Mouse (Mus musculus) bone marrow macrophage, adult 2 months (primary cell): ENCODE measurements around the gene Gpd1. TPM values are rescaled to one million over a fixed set of nuclear protein-coding genes. Genes with fewer than 3 reads are reported as not detected.
A peak's percentile ranks its signal among the peaks of the same experiment; 100 is the strongest.

Experiments used
- H3K27ac ChIP-seq: 2 replicates; pipeline ENCODE4 v1.5.1; 2012; ENCODE audit warnings: low read depth, low read length; ENCODE audit not compliant: insufficient read depth
- H3K4me1 ChIP-seq: 2 replicates; pipeline ENCODE4 v1.6.1; 2012; ENCODE audit warnings: low read length; ENCODE audit not compliant: control insufficient read depth, insufficient read depth
- H3K4me3 ChIP-seq: 2 replicates; pipeline ENCODE4 v1.5.1; 2012; ENCODE audit warnings: mild to moderate bottlenecking, low read length, moderate library complexity; ENCODE audit not compliant: insufficient read depth
- CTCF ChIP-seq: IDR thresholded peaks from 2 replicates; pipeline ENCODE4 v1.5.1; 2012; ENCODE audit warnings: low read depth, mild to moderate bottlenecking, low read length, moderate library complexity
- POLR2A ChIP-seq: IDR thresholded peaks from 2 replicates; pipeline ENCODE4 v1.6.1; 2012; ENCODE audit warnings: mild to moderate bottlenecking, low read depth, low read length, borderline replicate concordance
- polyA plus RNA-seq: library from polyadenylated mRNA; stranded (reverse); fragments of >200 nt; gene quantifications from 2 replicates; pipeline ENCODE4 v1.2.4, GENCODE M21; 2012; ENCODE audit not compliant: missing spikeins, insufficient read depth, insufficient read length

Gpd1 gene
- polyA plus RNA-seq, 1 experiment = 1.2 TPM

DNA sequence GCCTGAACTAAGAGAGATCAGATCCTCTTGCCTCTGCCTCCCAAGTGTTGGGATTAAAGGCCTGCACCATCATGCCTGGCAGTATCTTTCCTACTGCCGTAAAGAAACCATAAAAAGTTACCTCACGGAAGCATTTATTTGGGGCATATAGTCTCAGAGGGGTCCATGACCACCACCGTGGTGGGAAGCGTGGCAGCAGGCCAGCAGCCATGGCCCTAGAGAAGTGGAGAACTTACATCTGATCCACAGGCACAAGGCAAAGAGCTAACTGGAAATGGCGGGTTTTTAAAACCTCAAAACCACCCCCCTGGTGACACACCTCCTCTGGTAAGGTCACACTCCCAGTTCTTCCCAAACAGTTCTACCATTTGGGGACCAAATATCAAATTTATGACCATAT, 10.9 kb downstream of the Gpd1 start:
- no peak overlapping the region for H3K27ac ChIP-seq
- no peak overlapping the region for H3K4me3 ChIP-seq
- TF ChIP-seq CTCF (no peak), POLR2A (no peak)
- peaks cover 6% of the 10 kb centered on the region for H3K4me1 ChIP-seq

DNA sequence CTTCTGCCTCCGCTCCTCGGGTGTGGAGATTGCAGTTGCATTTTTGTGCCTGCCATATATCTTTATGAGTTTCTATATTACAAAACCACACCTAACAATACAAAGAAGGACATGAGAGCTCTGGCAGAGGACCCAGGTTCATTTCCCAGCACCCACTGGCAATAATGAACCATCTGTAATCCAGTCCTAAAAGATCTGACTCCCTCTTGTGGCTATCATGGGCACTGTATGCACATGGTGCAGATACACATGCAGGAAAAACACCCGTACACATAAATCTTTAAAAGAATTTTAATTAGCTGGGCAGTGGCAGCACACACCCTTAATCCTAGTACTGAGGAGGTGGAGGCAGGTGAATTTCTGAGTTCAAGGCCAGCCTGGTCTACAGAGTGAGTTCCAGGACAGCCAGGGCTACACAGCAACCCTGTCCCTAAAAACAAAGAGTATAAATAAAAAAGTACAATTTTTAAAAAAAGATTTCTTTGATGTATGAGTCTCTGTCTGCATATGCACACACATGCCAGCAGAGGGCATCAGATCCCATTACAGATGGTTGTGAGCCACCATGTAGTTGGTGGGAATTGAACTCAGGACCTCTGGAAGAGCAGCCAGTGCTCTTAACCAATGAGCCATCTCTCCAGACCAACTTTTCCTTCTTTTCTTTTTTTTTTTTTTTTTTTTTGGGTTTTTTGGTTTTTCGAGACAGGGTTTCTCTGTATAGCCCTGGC, 11.9 kb downstream of the Gpd1 start:
- Histone ChIP-seq H3K27ac (no peak overlapping the region), H3K4me1 (0 out of 2 replicates have a peak, but pooled peaks cover 3% of the 10 kb centered on the region), H3K4me3 (no peak overlapping the region)
- TF ChIP-seq CTCF = peak; percentile 29; the same call in 1 of the 2 replicates
- TF ChIP-seq POLR2A = no peak

DNA sequence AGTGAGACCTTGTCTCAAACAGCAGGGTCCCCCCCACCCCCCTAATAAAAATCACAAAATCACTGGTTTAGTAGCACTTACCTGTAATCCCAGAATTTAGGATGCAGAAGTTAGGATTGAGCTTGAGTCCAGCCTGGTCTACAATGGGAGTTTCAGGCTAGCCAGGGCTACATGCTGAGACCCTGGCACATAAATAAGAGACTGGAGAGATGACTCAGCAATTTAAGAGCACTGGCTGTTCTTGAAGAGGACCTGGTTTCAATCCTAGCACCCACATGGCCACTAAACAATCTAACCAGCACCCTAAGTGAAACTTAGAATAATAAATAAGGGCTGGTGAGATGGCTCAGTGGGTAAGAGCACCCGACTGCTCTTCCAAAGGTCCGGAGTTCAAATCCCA, 13.9 kb downstream of the Gpd1 start:
- H3K4me1 ChIP-seq = 0 out of 2 replicates have a peak, but pooled peaks cover 3% of the 10 kb centered on the region
- TF ChIP-seq CTCF = no peak
- TF ChIP-seq POLR2A = no peak
- no peak overlapping the region for H3K4me3 ChIP-seq
- no peak overlapping the region for H3K27ac ChIP-seq

DNA sequence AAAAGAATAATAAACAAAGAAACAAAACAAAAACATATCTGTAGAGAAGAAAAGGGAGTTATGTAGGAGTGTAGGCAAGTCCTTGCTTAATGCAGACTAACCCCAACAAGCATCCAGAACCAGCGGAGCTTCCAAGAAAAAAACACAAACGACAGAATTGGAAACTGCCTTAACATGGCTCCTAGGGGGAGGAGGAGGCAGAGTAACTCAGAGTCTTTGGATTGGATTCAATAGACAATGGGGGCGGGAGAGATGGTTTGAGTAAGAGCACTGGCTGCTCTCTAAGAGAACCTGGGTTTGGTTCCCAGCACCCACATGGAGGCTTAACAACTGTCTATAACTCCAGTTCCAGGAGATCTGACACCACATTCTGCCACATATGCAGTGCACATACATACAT, 14.4 kb downstream of the Gpd1 start:
- TF ChIP-seq POLR2A (no peak), CTCF (no peak)
- 0 out of 2 replicates have a peak, but pooled peaks cover under 1% of the 10 kb centered on the region for H3K4me1 ChIP-seq
- no peak overlapping the region for H3K27ac ChIP-seq

DNA sequence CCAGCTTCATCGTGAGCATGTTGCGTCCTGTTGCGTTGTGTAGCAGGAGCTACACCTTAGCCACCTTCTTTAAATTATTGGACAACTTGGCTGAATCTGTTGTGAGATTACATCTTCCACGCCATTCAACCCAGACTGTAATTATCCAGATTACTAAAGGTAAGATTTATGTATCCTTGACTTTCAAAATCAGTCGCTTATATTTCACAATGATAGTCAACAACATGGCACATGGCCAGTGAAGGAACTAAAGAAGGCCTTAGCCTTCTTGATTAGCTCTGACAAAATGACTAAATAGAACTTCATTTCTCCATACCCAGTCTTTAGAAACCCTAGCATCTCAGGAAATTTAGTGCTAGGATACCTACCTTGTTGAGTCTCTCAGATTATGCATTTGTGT, 15.9 kb downstream of the Gpd1 start:
- no peak overlapping the region for H3K4me3 ChIP-seq
- TF ChIP-seq POLR2A (no peak), CTCF (no peak)
- H3K27ac ChIP-seq = no peak overlapping the region
- H3K4me1 ChIP-seq = no peaks in the 10 kb centered on the region

More for the DNA sequence above, 14.4 kb downstream of the Gpd1 start:
- no peak overlapping the region for H3K4me3 ChIP-seq

DNA sequence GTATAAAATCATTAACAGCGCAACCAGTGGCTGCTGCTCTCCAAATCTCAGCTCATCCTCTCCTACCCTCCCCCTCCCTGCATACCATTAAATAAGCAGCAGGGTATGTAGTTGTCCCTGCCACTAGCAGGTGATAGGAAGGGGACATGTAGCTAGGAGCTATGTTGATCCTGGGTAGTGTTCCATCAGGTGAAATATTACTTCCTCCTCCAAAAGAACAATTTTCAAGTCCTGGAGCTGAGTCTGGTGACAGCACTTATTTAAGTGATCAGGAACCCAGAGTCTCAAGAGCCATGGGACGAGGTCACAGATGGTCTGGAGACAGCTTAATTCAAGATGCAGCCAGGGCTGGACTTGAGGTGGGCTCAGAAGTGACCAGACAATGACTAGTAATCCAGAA, 18.3 kb downstream of the Gpd1 start:
- Histone ChIP-seq H3K4me1 (no peaks in the 10 kb centered on the region), H3K27ac (no peak overlapping the region), H3K4me3 (no peak overlapping the region)
- no peak for TF ChIP-seq CTCF
- no peak for TF ChIP-seq POLR2A

DNA sequence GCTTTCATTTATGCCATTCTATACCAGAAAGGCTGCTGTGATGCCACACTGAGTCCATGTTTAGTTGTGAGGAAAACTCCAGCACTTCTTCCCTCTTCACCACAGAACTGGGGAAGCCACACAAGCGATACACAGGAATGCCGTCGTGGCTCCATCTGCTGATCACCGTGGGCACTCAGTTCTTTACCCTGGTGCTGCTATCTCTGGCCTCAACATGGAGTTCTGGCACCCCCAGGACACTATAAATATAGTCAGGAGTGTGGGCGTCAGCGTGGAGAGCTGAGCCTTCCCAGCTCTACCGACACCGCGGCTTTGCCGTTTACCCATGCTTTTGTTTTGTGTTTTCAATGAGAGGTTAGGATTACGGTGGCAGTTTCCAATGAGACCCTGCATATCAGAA, 19.4 kb downstream of the Gpd1 start:
- H3K27ac ChIP-seq = no peak overlapping the region
- no peaks in the 10 kb centered on the region for H3K4me1 ChIP-seq
- no peak overlapping the region for H3K4me3 ChIP-seq
- TF ChIP-seq POLR2A = no peak
- no peak for TF ChIP-seq CTCF

DNA sequence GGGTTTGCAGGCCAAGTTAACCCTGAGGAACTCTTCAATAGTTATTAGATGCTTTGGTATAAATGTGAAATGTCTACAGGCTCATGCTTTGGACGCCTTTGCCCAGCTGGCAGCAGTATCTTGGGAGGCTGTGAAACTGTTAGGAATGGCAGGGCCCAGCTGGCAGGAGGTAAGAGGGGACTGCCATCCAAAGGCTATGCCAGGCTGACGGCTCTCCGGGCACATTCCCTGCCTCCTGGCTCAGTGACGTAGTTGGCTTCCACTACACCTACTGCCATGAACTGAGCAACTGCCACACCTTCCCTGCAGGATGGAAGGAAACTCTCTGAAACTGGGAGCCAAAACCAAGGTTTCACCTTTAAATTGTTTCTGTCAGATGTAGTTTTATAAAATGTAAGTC, 22.9 kb downstream of the Gpd1 start:
- Histone ChIP-seq H3K27ac (no peak overlapping the region), H3K4me3 (no peak overlapping the region), H3K4me1 (no peaks in the 10 kb centered on the region)
- TF ChIP-seq CTCF (no peak), POLR2A (no peak)

DNA sequence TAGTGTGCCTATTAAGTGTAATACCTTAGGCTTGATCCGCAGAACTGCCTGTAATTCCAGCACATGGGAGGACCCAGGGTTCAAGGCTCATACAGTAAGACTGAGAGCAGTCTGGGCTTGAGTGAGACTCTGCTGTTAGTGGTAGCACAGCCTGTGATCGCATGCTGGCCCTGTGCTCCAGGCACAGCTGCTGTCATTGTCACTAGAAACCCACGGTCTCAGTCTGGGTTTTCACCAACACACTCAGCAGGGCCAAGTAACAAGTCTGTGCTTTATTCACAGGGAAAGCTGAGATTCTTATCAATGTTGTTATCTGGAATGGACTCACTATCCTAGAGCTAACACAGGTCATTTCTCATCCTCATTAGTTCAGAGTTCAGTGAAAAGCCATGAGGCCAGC, 36.9 kb downstream of the Gpd1 start:
- H3K4me3 ChIP-seq = no peak overlapping the region
- no peak for TF ChIP-seq POLR2A
- no peak for TF ChIP-seq CTCF

DNA sequence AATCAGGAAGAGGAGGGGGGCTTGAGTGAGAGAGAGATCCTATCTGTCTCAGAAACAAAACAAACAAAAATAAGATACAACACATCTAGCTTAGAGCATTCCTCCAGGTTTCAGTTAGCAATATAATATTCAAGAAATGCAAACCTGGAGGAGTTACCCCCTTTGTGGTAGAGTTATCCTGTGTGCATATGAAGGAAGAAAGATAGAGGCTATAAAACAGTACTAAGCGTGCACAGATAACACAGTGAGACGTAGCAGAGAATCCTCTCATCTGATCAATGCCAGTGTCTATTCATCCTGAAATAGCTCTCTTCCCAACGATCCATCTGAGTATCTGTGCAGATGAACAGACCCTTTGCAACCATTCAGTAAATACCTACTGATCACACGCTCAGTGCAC, 50.2 kb downstream of the Gpd1 start:
- H3K4me3 ChIP-seq = no peak overlapping the region
- TF ChIP-seq CTCF = no peak
- TF ChIP-seq POLR2A = no peak
- H3K4me1 ChIP-seq = peaks cover 7% of the 10 kb centered on the region
- no peak overlapping the region for H3K27ac ChIP-seq

More for the DNA sequence above, 36.9 kb downstream of the Gpd1 start:
- H3K4me1 ChIP-seq = peaks cover 2% of the 10 kb centered on the region
- no peak overlapping the region for H3K27ac ChIP-seq

DNA sequence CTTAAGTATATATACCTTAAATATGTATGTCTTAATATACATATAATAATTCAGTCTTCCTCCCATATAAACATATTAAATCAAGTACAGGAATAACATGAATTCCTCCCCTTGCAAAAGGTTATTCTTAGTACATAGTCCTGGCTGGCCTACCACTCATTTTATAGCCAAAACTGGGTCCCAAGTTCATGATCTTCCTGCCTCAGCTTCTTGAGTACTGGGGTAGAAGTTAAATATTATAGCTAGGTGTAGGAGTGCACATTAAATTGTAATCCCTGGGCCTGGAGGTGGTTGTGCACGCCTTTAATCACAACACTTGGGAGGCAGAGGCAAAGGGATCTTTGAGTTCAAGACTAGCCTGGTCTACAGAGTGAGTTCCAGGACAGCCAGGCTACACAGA, 51.4 kb downstream of the Gpd1 start:
- Histone ChIP-seq H3K4me3 (no peak overlapping the region), H3K27ac (no peak overlapping the region), H3K4me1 (peaks cover 10% of the 10 kb centered on the region)
- TF ChIP-seq POLR2A (no peak), CTCF (no peak)
